Mouse (Mus musculus) common myeloid progenitor, adult 5-6 weeks (primary cell): Measurements from ENCODE around the gene Foxo6. TPM values are rescaled to one million over a fixed set of nuclear protein-coding genes. Genes with fewer than 3 reads are reported as not detected.

Source experiments
- ATAC-seq: replicated peaks from 2 replicates; pipeline ENCODE4 v1.8.0; 2016; ENCODE audit warnings: low read depth, mild to moderate bottlenecking, moderate TSS enrichment, inconsistent platforms; ENCODE audit not compliant: poor library complexity, severe bottlenecking
- total RNA-seq: library from RNA; stranded (forward); fragments of 200-1000, 187-1606 nt; gene quantifications from 2 replicates; pipeline ENCODE4 v1.2.3, GENCODE M21; 2017

The Foxo6 gene
- total RNA-seq, 1 experiment from 2014 or later, result not detected

- no peak for ATAC-seq
These were observed 68.3 kb downstream of the Foxo6 start for GRCm38 (mm10) chr4:120218878-120219277.

Other genes with a start within 250 kb of the Foxo6 start
- gene AL607142.1, start 222.4 kb downstream of the Foxo6 start, total RNA-seq, result not detected in 2 replicates
- not detected in 2 replicates for gene Edn2, start 126.1 kb downstream of the Foxo6 start, total RNA-seq
- 19.1 and 31.0 TPM in 2 replicates for gene Scmh1, start 117.9 kb upstream of the Foxo6 start, total RNA-seq
- gene Slfnl1, start 244.9 kb upstream of the Foxo6 start, total RNA-seq, result 0.18 TPM in 1 of 2 replicates, not detected in the other